Mouse (Mus musculus) limb, embryonic 11.5 days (tissue): ENCODE measurements around the gene Adcy9. TPM values are rescaled to one million over a fixed set of nuclear protein-coding genes. Genes with fewer than 3 reads are reported as not detected.

Experiments
- ATAC-seq: fragments of 200-750 bp; cut with Nextera tagmentation; 2 replicates; pipeline ENCODE4 v1.8.0; 2017; ENCODE audit warnings: low read depth; ENCODE audit not compliant: insufficient number of reproducible peaks, low FRiP score, low TSS enrichment
- DNase-seq: peaks from one replicate; pipeline ENCODE4 v3.0.0-alpha.2; 2015; ENCODE audit warnings: low spot score
- H3K27ac ChIP-seq: fragments of 300-500 bp; sonication (generic); replicated peaks from 2 replicates; pipeline ENCODE4 v1.5.1; 2014; ENCODE audit warnings: low read depth, mild to moderate bottlenecking, low read length
- H3K27me3 ChIP-seq: fragments of 300-500 bp; sonication (generic); 2 replicates; pipeline ENCODE4 v1.6.1; 2014; ENCODE audit warnings: mild to moderate bottlenecking, low read length, mixed read lengths; ENCODE audit not compliant: control insufficient read depth, insufficient read depth
- H3K36me3 ChIP-seq: fragments of 300-500 bp; sonication (generic); 2 replicates; pipeline ENCODE4 v1.6.1; 2014; ENCODE audit warnings: mild to moderate bottlenecking, low read length, moderate library complexity, mixed read lengths; ENCODE audit not compliant: control insufficient read depth, insufficient read depth
- H3K4me1 ChIP-seq: fragments of 300-500 bp; sonication (generic); 2 replicates; pipeline ENCODE4 v1.6.1; 2014; ENCODE audit warnings: low read length, mixed read lengths; ENCODE audit not compliant: control insufficient read depth, insufficient read depth
- H3K4me2 ChIP-seq: fragments of 300-500 bp; sonication (generic); 2 replicates; pipeline ENCODE4 v1.6.1; 2014; ENCODE audit warnings: low read depth, mild to moderate bottlenecking, moderate library complexity; ENCODE audit not compliant: severe bottlenecking
- H3K4me3 ChIP-seq: fragments of 300-500 bp; sonication (generic); 2 replicates; pipeline ENCODE4 v1.5.1; 2014; ENCODE audit warnings: low read depth, low read length
- H3K9ac ChIP-seq: fragments of 300-500 bp; sonication (generic); 2 replicates; pipeline ENCODE4 v1.6.1; 2014; ENCODE audit warnings: mild to moderate bottlenecking, low read length
- H3K9me3 ChIP-seq: fragments of 300-500 bp; sonication (generic); 2 replicates; pipeline ENCODE4 v1.6.1; 2016; ENCODE audit warnings: low read length; ENCODE audit not compliant: control insufficient read depth
- WGBS: fragments of 180-500 bp; shearing (Covaris S2); extraction: QIAGEN DNeasy Blood & Tissue Kit; methylation state at CpG from one replicate; pipeline ENCODE4 v1.1.7; 2014; 5-methylcytosine and 5-hydroxymethylcytosine counted together
- polyA plus RNA-seq: library from polyadenylated mRNA; unstranded; fragments of >200 nt; fragmentation: Nextera tagmentation; extraction: Ambion mirVana; gene quantifications from 2 replicates; pipeline ENCODE4 v1.2.1, GENCODE M21; 2014

The Adcy9 gene
- polyA plus RNA-seq, 1 experiment from 2014 or later = 0.93 TPM

DNA sequence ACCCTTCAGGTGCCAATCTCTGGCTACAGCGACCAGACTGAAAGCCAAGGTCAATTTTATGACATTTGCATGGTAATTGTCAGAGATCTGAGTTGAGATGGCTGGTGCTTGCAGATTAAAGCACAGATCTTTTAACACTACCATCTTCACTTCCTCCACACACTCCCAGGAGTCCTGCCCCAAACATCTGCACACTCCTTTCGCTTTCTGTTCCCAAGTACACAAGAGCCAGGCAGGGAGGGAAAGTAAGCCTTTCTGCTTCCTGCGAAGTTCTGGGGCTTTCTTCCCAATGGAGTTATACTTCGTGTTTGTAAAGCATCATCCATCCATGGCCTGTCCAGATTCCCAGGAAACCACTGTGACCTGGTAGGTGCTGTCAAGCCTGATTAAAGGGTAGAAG, 38.8 kb downstream of the Adcy9 start:
- no peaks in the 10 kb centered on the region for H3K4me1 ChIP-seq
- no peaks in the 10 kb centered on the region for H3K9me3 ChIP-seq
- no peak overlapping the region for H3K4me3 ChIP-seq
- H3K27ac ChIP-seq = no peak overlapping the region
- ATAC-seq = no peak
- no peaks in the 10 kb centered on the region for H3K36me3 ChIP-seq
- 81% methylated on average over 4 of the region's 4 CpGs for WGBS
- H3K27me3 ChIP-seq = no peaks in the 10 kb centered on the region
- DNase-seq = no peak
- no peak overlapping the region for H3K9ac ChIP-seq
- H3K4me2 ChIP-seq = no peak overlapping the region

DNA sequence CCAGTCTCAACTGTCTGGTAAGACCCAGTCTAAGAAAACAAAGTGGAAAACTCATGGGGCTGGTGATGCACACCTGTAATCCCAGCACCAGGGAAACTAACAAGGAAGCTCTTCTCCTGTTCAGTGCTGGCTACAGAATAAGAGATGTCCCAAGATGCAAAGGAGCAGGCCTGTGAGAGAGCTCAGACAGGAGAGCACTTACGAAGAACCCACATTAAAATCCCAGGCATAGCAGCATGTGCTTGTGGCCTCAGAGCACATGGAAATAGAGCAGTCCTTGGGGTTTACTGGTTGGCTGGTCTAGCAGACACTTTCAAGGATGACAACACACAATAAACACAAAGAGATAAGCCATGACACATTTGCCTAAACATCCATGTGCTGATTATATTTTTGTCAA, 41.5 kb downstream of the Adcy9 start:
- no peak for ATAC-seq
- Histone ChIP-seq H3K4me2 (no peak overlapping the region), H3K36me3 (no peaks in the 10 kb centered on the region), H3K9me3 (no peaks in the 10 kb centered on the region), H3K9ac (no peak overlapping the region), H3K27me3 (no peaks in the 10 kb centered on the region), H3K4me1 (no peaks in the 10 kb centered on the region), H3K4me3 (no peak overlapping the region), H3K27ac (no peak overlapping the region)
- no peak for DNase-seq
- 85% methylated on average over 1 of the region's 1 CpGs for WGBS

DNA sequence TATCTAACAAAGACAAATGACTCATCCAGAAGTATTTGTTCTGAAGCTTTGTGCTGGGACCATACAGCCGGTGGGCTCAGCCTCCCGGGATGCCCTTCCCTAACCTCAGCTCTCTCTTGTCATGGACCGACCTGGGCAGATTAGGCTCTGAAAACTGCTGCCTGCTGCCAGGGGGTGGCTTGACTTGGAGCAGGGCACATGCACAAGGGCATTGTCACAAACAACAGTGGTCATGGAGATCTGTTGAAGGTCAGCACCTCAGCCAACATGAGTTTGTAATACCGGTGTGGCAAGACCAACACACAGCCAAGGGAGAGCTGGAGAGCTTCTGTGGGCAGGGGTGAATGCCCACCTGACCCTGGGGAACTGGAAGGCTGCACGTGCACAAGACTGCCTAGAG, 42.7 kb downstream of the Adcy9 start:
- no peaks in the 10 kb centered on the region for H3K27me3 ChIP-seq
- ATAC-seq = no peak
- H3K4me2 ChIP-seq = no peak overlapping the region
- H3K36me3 ChIP-seq = no peaks in the 10 kb centered on the region
- H3K9ac ChIP-seq = no peak overlapping the region
- no peak for DNase-seq
- H3K9me3 ChIP-seq = no peaks in the 10 kb centered on the region
- H3K27ac ChIP-seq = no peak overlapping the region
- H3K4me3 ChIP-seq = no peak overlapping the region
- 79% methylated on average over 5 of the region's 5 CpGs for WGBS
- H3K4me1 ChIP-seq = no peaks in the 10 kb centered on the region

DNA sequence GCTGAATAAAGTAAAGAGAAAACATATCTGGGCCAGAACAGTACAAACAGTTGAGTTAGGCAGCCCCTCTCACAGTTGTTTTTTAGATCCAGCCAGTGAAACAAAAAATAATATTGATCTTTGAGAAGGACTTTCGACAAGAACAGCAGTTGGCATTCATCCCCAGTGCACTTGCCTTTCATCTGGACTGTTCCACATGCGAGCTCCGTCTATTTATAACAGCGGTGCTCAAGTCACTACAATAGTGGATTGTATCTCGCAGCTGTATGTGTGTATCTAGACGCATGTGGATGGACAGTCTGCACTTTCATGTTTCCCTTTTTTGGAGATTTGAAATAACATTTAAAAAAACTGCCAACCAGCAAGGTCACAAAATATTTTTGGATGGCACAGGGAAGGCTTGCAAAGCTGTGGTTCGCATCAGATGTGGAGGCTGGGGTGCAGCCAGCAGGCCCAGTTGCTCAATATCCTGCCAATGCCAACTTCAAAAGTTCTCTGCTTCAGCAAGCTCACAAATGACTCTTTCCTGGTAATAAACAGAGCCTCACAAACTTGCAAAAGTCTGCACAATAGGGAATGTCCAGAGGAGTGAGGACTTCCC, 45.4 kb downstream of the Adcy9 start:
- Histone ChIP-seq H3K4me3 (no peak overlapping the region), H3K27me3 (no peaks in the 10 kb centered on the region), H3K9me3 (no peaks in the 10 kb centered on the region), H3K4me2 (no peak overlapping the region), H3K27ac (no peak overlapping the region), H3K4me1 (no peaks in the 10 kb centered on the region), H3K9ac (no peak overlapping the region), H3K36me3 (no peaks in the 10 kb centered on the region)
- 91% methylated on average over 7 of the region's 7 CpGs for WGBS
- no peak for ATAC-seq
- DNase-seq = no peak

DNA sequence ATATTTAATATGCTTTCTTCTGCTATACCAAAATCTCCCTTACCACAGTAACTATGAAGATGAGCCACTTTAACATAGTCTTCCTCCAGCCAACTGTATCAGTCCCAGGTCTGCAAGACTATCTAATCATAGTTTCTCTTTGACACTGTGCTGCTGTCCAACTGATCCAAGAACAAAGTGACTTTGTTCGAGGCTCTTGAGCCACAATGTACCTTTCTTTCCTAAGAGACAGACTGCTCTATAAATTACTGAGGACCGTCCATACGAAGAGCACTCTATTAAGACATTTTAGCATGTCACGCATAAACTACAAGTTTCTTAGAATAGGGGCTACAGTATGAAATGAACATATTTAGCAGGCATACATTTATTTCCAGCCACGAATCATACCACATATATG, 46.0 kb downstream of the Adcy9 start:
- no peaks in the 10 kb centered on the region for H3K4me1 ChIP-seq
- no peak overlapping the region for H3K4me2 ChIP-seq
- no peak for DNase-seq
- no peaks in the 10 kb centered on the region for H3K9me3 ChIP-seq
- no peak overlapping the region for H3K27ac ChIP-seq
- 81% methylated on average over 5 of the region's 5 CpGs for WGBS
- no peak overlapping the region for H3K9ac ChIP-seq
- no peak for ATAC-seq
- H3K27me3 ChIP-seq = no peaks in the 10 kb centered on the region
- no peaks in the 10 kb centered on the region for H3K36me3 ChIP-seq
- H3K4me3 ChIP-seq = no peak overlapping the region

DNA sequence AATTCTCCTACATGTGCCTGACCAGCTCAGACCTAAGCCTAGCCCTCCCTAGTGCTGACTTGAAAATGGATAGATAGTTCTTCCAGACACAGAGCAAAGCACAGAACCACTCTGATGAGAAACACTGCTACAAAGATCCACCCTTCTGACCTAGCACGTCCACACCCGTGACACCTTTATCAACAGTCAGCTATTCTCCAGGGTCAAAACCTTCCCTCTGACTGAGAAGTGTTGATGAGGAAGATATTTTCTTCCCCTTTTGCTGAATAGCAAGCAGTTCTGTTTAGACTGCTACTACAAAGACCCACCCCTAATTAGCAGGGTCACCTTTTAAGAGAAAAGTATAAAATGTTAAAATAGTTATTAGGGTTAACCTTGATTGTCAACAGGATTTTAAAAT, 49.3 kb downstream of the Adcy9 start:
- Histone ChIP-seq H3K27ac (no peak overlapping the region), H3K36me3 (no peaks in the 10 kb centered on the region), H3K4me1 (no peaks in the 10 kb centered on the region), H3K27me3 (no peaks in the 10 kb centered on the region), H3K9me3 (no peaks in the 10 kb centered on the region), H3K4me2 (no peak overlapping the region), H3K9ac (no peak overlapping the region), H3K4me3 (no peak overlapping the region)
- WGBS = 77% methylated on average over 2 of the region's 2 CpGs
- DNase-seq (no peak), ATAC-seq (no peak)

DNA sequence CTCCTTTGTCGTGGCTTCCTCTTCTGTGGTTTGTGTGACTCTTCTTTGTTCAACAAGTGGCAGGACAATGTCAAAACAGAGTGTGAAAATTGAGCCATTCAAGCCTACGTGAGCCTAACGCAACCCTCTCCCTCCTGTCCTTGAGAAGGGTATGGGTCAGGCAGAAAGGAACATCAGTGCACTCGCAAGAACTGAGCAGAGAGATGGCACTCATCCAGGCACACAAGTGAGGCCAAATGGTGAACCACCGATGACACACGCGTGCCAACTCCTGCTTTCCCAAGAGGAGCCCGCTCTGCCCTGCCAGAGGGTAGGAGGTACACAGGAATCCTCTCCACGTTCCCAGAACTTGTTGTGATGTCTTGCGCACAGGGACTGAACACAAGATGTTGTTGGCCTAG, 50.2 kb downstream of the Adcy9 start:
- H3K4me3 ChIP-seq = no peak overlapping the region
- H3K27ac ChIP-seq = no peak overlapping the region
- no peak for DNase-seq
- H3K36me3 ChIP-seq = no peaks in the 10 kb centered on the region
- WGBS = 81% methylated on average over 10 of the region's 10 CpGs
- no peak for ATAC-seq
- H3K4me1 ChIP-seq = no peaks in the 10 kb centered on the region
- H3K4me2 ChIP-seq = no peak overlapping the region
- no peaks in the 10 kb centered on the region for H3K27me3 ChIP-seq
- no peaks in the 10 kb centered on the region for H3K9me3 ChIP-seq
- H3K9ac ChIP-seq = no peak overlapping the region

DNA sequence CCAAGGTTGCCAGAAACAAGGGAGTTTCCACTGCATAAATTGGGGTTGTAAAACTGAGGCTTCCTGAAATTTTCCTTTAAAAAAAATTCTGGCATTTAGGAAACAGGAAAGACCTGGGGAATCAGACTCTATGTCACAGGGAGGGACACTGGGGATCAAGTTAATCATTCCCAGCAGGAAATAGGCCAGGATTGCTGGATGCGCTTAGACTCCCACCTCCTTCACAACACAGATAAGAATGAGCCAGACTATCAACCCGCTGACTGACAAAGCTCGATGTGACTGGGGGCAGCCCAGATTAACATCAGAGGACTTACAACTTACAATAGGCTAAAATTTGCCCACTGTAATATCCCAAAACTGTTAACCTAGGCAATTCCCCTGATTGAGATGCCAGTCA, 52.4 kb downstream of the Adcy9 start:
- no peak for DNase-seq
- WGBS = 71% methylated on average over 3 of the region's 3 CpGs
- H3K27me3 ChIP-seq = no peaks in the 10 kb centered on the region

DNA sequence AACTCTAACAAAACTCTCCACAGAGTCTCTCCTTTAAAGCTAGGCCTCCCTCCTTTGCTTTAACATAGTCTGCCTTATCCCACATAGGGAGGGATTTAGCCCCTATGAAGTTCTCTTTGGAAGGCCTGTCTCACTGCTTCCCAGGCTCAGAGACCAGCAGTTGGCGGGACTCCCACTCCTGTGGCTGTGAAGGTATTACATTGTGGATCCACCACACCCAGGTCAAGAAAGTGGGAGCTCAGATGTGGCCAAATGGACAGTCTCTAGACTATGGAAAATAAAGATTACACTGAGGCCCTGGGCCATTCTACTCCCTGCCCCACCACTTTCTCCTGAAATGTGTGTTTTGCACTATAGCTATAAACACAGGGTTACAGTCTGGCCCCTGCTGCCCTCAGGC, 53.0 kb downstream of the Adcy9 start:
- WGBS = 96% methylated on average over 1 of the region's 1 CpGs
- no peaks in the 10 kb centered on the region for H3K27me3 ChIP-seq
- ATAC-seq (no peak), DNase-seq (no peak)
- H3K4me3 ChIP-seq = no peak overlapping the region
- no peaks in the 10 kb centered on the region for H3K36me3 ChIP-seq
- H3K4me2 ChIP-seq = no peak overlapping the region
- no peak overlapping the region for H3K27ac ChIP-seq
- H3K9me3 ChIP-seq = no peaks in the 10 kb centered on the region
- H3K9ac ChIP-seq = no peak overlapping the region
- H3K4me1 ChIP-seq = no peaks in the 10 kb centered on the region

More for the DNA sequence above, 52.4 kb downstream of the Adcy9 start:
- no peaks in the 10 kb centered on the region for H3K36me3 ChIP-seq
- no peak overlapping the region for H3K9ac ChIP-seq
- ATAC-seq = no peak
- no peaks in the 10 kb centered on the region for H3K4me1 ChIP-seq
- H3K4me2 ChIP-seq = no peak overlapping the region
- no peak overlapping the region for H3K27ac ChIP-seq
- no peak overlapping the region for H3K4me3 ChIP-seq
- no peaks in the 10 kb centered on the region for H3K9me3 ChIP-seq
